Mouse (Mus musculus) bone marrow, adult 2 months (tissue): ENCODE measurements around the gene Arhgef5. TPM values are rescaled to one million over a fixed set of nuclear protein-coding genes. Genes with fewer than 3 reads are reported as not detected.

Experiments used
- H3K27ac ChIP-seq: fragments of 200-500 bp; 2 replicates; pipeline ENCODE4 v1.5.1; 2012; ENCODE audit warnings: low read depth, mild to moderate bottlenecking, control low read depth, inconsistent platforms, low read length; ENCODE audit not compliant: control insufficient read depth, poor library complexity, insufficient read depth
- H3K4me1 ChIP-seq: fragments of 200-500 bp; 2 replicates; pipeline ENCODE4 v1.6.1; 2011; ENCODE audit warnings: low read length; ENCODE audit not compliant: control insufficient read depth, insufficient read depth
- H3K4me3 ChIP-seq: fragments of 200-500 bp; replicated peaks from 2 replicates; pipeline ENCODE3; 2011; ENCODE audit warnings: mild to moderate bottlenecking, low read depth, low read length, control low read depth; ENCODE audit not compliant: control insufficient read depth
- CTCF ChIP-seq: fragments of 200-500 bp; IDR thresholded peaks from 2 replicates; pipeline ENCODE4 v1.5.1; 2011; ENCODE audit warnings: low read length, control low read depth; ENCODE audit not compliant: control insufficient read depth, insufficient read depth
- POLR2A ChIP-seq: fragments of 200-500 bp; IDR thresholded peaks from 2 replicates; pipeline ENCODE4 v1.6.1; 2011; ENCODE audit warnings: low read depth, mild to moderate bottlenecking, control low read depth, low read length, borderline replicate concordance; ENCODE audit not compliant: control insufficient read depth
- WGBS: fragments of 180-500 bp; shearing (Covaris S2); methylation state at CpG from one replicate; pipeline ENCODE4 v1.1.7; 2018; 5-methylcytosine and 5-hydroxymethylcytosine counted together
- polyA plus RNA-seq: library from polyadenylated mRNA; stranded (reverse); fragments of >200 nt; gene quantifications from 2 replicates; pipeline ENCODE4 v1.2.4, GENCODE M21; 2011; ENCODE audit warnings: low replicate concordance; ENCODE audit not compliant: missing spikeins, insufficient read depth, insufficient read length

Arhgef5 gene
- polyA plus RNA-seq, 1 experiment, result 2.5 TPM

DNA sequence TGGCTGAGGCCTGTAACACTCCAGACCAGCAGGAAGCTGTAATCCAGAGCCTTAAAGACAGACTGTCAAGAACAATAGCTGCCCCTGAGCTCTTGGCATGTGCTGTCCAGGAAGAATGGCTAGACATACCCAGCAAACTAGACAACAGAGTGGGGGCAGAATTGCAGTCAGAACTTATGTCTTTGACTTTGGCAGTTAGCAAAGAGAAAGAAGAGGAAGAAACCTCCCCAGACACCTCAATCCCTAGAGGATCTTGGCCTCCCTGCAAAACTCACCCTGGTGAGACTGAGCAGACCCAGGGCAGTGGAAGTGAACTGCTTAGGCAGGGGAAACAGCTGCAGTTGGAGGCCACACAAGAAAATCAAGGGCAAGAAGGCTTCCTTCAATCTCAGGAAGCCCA is 7.2 kb downstream of the Arhgef5 start:
- H3K4me1 ChIP-seq, result no peaks in the 10 kb centered on the region
- TF ChIP-seq POLR2A, result no peak
- no peak for TF ChIP-seq CTCF
- H3K4me3 ChIP-seq, result no peak overlapping the region
- no peak overlapping the region for H3K27ac ChIP-seq

DNA sequence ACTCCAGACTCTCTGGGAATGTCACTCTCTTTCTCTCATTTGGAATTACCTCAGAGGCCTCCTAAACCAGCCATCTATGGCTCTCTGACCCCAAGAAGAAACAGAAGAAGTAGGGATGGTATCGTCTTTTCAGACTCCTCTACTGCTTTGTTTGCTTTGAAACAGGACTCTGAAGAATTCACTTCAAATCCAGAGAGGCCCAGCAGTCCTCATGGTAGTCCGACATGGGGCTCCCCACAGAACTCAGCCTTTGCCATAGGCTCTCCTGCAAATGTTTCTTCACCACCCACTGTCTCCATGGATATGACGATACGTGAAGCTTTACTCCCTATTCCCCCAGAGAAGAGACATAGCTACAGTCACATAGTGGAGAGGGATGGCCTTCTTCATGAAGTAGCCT is 8.7 kb downstream of the Arhgef5 start:
- no peak overlapping the region for H3K4me3 ChIP-seq
- TF ChIP-seq POLR2A, result no peak
- no peak for TF ChIP-seq CTCF
- no peak overlapping the region for H3K27ac ChIP-seq
- WGBS, result 81% methylated on average over 4 of the region's 4 CpGs
- no peaks in the 10 kb centered on the region for H3K4me1 ChIP-seq

GRCm38 (mm10) chr6:43278247-43278646 is 12.9 kb downstream of the Arhgef5 start:
- H3K4me3 ChIP-seq, result no peak overlapping the region
- no peak overlapping the region for H3K27ac ChIP-seq
- no peaks in the 10 kb centered on the region for H3K4me1 ChIP-seq
- TF ChIP-seq POLR2A (no peak), CTCF (no peak)

DNA sequence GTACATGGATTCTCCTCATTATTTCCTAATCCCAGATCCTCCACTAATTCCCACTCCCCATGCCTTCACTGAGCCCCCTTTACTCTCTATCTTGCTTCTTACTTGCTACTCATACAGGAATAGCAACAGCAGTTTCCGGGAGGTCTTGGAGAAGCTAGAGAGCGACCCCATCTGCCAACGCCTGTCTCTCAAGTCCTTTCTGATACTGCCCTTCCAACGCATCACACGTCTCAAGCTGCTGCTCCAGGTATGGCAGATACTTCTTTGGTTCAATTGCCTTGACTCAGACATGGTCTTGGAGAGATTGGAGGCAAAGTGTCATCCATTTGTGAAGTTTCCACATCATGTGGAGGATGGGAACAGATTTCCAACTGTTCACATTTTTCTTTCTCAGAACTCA is 15.1 kb downstream of the Arhgef5 start:
- TF ChIP-seq POLR2A (no peak), CTCF (no peak)
- H3K4me3 ChIP-seq, result no peak overlapping the region
- 85% methylated on average over 5 of the region's 5 CpGs for WGBS
- H3K4me1 ChIP-seq, result no peaks in the 10 kb centered on the region
- H3K27ac ChIP-seq, result no peak overlapping the region

- no peak overlapping the region for H3K27ac ChIP-seq
- no peaks in the 10 kb centered on the region for H3K4me1 ChIP-seq
- no peak for TF ChIP-seq POLR2A
- TF ChIP-seq CTCF, result no peak
- 26% methylated on average over 3 of the region's 3 CpGs for WGBS
- H3K4me3 ChIP-seq, result no peak overlapping the region
These were observed 26.7 kb downstream of the Arhgef5 start for GRCm38 (mm10) chr6:43292041-43292440.

GRCm38 (mm10) chr6:43292471-43293076 is 27.2 kb downstream of the Arhgef5 start:
- H3K4me3 ChIP-seq, result no peak overlapping the region
- TF ChIP-seq POLR2A (no peak), CTCF (no peak)
- 76% methylated on average over 6 of the region's 6 CpGs for WGBS
- H3K4me1 ChIP-seq, result no peaks in the 10 kb centered on the region
- H3K27ac ChIP-seq, result no peak overlapping the region

- 82% methylated on average over 7 of the region's 7 CpGs for WGBS
- Histone ChIP-seq H3K4me1 (no peaks in the 10 kb centered on the region), H3K27ac (no peak overlapping the region), H3K4me3 (no peak overlapping the region)
- TF ChIP-seq POLR2A, result no peak
- TF ChIP-seq CTCF, result no peak
These were observed 27.8 kb downstream of the Arhgef5 start for GRCm38 (mm10) chr6:43293175-43293574.

GRCm38 (mm10) chr6:43295908-43296307 is 30.5 kb downstream of the Arhgef5 start:
- no peak overlapping the region for H3K27ac ChIP-seq
- no peak for TF ChIP-seq POLR2A
- TF ChIP-seq CTCF, result no peak
- no peak overlapping the region for H3K4me3 ChIP-seq
- WGBS, result 50% methylated on average over 5 of the region's 5 CpGs
- H3K4me1 ChIP-seq, result no peaks in the 10 kb centered on the region

- H3K27ac ChIP-seq, result no peak overlapping the region
- H3K4me3 ChIP-seq, result no peak overlapping the region
- H3K4me1 ChIP-seq, result no peaks in the 10 kb centered on the region
- 38% methylated on average over 7 of the region's 7 CpGs for WGBS
- TF ChIP-seq CTCF (no peak), POLR2A (no peak)
These were observed 31.6 kb downstream of the Arhgef5 start for GRCm38 (mm10) chr6:43296798-43297507.

DNA sequence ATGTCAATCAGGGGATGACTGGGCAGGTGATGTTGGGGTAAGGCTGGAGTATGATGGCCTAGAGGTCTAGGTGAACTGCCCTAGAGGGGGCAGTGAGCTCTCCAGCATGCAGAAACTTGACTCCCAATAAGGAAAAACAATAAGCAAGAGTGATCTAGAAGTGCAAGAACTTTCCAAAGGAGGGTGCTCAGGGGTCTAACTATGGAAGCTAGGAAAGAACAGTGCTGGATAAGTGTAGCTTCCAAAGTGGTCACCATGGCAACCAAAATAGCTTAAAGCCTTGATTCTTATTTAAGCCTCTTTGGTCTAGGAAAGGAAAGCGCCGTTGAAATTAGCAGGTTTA is 32.1 kb downstream of the Arhgef5 start:
- TF ChIP-seq POLR2A (no peak), CTCF (no peak)
- Histone ChIP-seq H3K4me3 (no peak overlapping the region), H3K4me1 (no peaks in the 10 kb centered on the region), H3K27ac (no peak overlapping the region)
- WGBS, result 51% methylated on average over 2 of the region's 2 CpGs
